Mouse (Mus musculus): ENCODE measurements at regions not wholly inside any gene's neighbourhood (a gene's known extent, or its start where the extent isn't known, plus 50 kb on each side); places are given as distances from the start of the nearest gene placed in this dataset.

- DNase-seq (ENCODE audit: low spot score): no peak
Observed at GRCm38 (mm10) chr2:63347562-63347961, 163.5 kb upstream of the Kcnh7 start.

DNA sequence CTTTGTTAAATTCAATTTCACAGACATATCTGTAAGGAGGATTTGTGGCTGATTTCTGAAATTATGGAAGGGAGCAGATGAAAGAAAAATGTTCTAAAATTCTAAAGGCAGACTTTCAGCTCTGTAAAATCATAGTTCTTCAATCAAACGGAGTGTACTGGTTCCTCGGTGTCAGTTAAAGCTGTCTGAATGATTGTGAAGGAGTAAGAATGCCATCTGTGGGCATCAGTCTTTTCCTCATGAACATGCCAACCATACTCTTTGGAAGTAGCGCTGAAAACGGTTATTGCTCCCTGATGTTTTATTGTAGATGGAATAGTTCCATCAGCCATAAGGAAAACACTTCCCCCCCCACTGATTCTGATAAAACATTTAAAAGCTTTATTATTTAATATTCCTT is 142.7 kb upstream of the Kcnh7 start:
- no peak for DNase-seq (ENCODE audit: low spot score)

DNA sequence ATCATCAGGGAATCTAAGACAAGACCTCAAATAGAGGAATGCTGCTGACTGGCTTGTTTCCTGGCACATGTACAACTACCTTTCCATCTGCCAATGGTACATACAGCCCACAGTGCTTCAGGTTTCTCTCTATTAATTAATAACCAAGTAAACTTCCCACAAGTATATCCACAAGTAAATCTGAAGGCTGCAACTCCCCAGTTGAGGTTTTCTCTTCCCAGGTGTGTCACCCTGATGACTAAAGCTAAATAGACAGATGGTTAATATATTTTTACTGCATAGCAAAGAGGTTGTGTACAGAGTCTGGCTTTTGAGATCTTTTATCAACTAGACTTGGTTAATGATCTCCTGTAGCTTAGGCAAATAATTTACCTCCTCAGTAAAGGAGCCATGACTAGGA is 96.8 kb upstream of the Kcnh7 start:
- no peak for DNase-seq (ENCODE audit: low spot score)

DNA sequence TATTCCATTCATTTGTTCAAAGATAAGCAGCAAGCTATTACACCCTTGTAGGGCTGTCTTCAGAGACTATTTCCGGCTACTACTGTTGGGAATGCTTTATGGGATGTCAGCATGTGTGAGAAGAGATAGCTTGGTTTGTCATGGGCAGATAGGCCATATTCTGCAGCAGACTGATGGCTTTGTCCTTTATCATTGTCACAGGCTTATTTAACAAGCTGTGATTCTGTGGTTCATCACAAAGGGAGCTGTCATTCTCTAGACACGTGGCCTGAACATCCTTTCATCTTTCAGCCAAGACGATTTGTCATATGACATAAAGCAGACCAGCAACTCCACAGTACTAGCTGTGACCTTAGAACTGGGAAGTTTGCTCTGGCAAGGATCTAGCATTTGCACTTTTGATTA is 89.7 kb upstream of the Kcnh7 start:
- DNase-seq (ENCODE audit: low spot score): peak; percentile 6

DNA sequence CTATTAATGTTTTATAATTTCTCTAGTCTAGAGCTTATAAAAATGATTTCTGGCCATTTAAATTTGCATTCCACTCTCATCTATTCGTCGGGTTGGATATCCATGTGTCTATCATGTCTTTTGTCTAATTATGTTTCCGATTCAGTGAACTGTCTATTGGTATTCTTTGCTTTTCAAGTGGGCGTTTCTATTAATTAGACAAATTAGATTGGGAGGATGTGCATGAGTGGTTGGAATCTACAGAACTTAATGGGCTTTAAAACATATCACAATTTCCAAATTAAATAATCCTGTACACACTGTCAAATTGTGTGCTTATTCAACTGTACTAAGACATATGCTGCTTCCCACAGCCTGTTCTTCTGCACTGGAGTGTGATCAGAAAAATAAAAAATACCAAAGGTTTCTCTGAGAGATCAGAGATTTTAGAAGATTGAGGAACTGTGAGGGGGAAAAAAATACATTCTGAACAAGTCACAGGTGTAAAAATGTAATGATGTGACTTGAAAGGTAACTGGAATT is 62.1 kb upstream of the Kcnh7 start:
- no peak for DNase-seq (ENCODE audit: low spot score)

DNA sequence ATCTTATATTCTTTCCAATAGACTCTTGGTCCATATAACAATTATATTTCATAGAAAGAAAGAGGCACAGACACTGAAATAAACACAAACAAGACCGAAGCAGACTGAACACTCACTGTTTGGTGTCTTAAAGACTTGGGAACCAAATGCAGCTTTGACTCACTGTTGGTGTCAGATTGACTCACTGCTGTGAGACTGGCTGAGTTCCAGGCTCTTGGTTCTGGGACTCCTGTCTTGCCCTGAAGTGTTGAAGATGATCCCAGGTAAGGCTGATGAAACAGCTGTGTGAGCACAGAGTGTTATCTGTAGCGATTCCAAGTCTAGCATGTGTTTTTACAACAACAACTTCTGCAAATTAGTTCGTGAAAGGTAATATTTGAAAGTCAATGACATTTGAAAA is 55.2 kb upstream of the Kcnh7 start:
- DNase-seq (ENCODE audit: low spot score): no peak
